Mouse (Mus musculus) kidney, embryonic 16.5 days (tissue): ENCODE data around the gene Ryr1. TPM values are rescaled to one million over a fixed set of nuclear protein-coding genes. Genes with fewer than 3 reads are reported as not detected.

ENCODE experiments used
- ATAC-seq: fragments of 200-750 bp; cut with Nextera tagmentation; 2 replicates; pipeline ENCODE4 v1.8.0; 2017; ENCODE audit warnings: moderate TSS enrichment; ENCODE audit not compliant: low FRiP score, low TSS enrichment
- H3K27ac ChIP-seq: fragments of 300-500 bp; sonication (generic); 2 replicates; pipeline ENCODE4 v1.5.1; 2014; ENCODE audit warnings: low read length
- H3K27me3 ChIP-seq: fragments of 300-500 bp; sonication (generic); 2 replicates; pipeline ENCODE4 v1.6.1; 2014; ENCODE audit warnings: low read length, control low read depth, mixed read lengths; ENCODE audit not compliant: insufficient read depth
- H3K36me3 ChIP-seq: fragments of 300-500 bp; sonication (generic); 2 replicates; pipeline ENCODE4 v1.6.1; 2014; ENCODE audit warnings: low read length, control low read depth, mixed read lengths; ENCODE audit not compliant: insufficient read depth
- H3K4me1 ChIP-seq: fragments of 300-500 bp; sonication (generic); 2 replicates; pipeline ENCODE4 v1.6.1; 2014; ENCODE audit warnings: low read length, control low read depth, mixed read lengths; ENCODE audit not compliant: insufficient read depth
- H3K4me2 ChIP-seq: fragments of 300-500 bp; sonication (generic); replicated peaks from 2 replicates; pipeline ENCODE4 v1.6.1; 2014; ENCODE audit warnings: low read depth, low read length
- H3K4me3 ChIP-seq: fragments of 300-500 bp; sonication (generic); 2 replicates; pipeline ENCODE4 v1.5.1; 2014; ENCODE audit warnings: mild to moderate bottlenecking, low read length
- H3K9ac ChIP-seq: fragments of 300-500 bp; sonication (generic); replicated peaks from 2 replicates; pipeline ENCODE4 v1.6.1; 2014; ENCODE audit warnings: low read length
- H3K9me3 ChIP-seq: fragments of 300-500 bp; sonication (generic); 2 replicates; pipeline ENCODE4 v1.6.1; 2016; ENCODE audit warnings: low read length, control low read depth
- WGBS: fragments of 180-500 bp; shearing (Covaris S2); extraction: QIAGEN DNeasy Blood & Tissue Kit; methylation state at CpG from one replicate; pipeline ENCODE4 v1.1.7; 2014; 5-methylcytosine and 5-hydroxymethylcytosine counted together
- polyA plus RNA-seq: library from polyadenylated mRNA; unstranded; fragments of >200 nt; fragmentation: Nextera tagmentation; extraction: Ambion mirVana; gene quantifications from 2 replicates; pipeline ENCODE4 v1.2.1, GENCODE M21; 2015

The Ryr1 gene
- polyA plus RNA-seq, 1 experiment from 2014 or later = 0.97 TPM

- Histone ChIP-seq H3K36me3 (no peaks in the 10 kb centered on the region; the same call in 1 of the 2 replicates), H3K4me1 (peaks cover 34% of the 10 kb centered on the region), H3K9ac (no peak overlapping the region), H3K4me3 (no peak overlapping the region; the same call in 1 of the 2 replicates), H3K27ac (no peak overlapping the region), H3K27me3 (peaks cover 10% of the 10 kb centered on the region), H3K9me3 (no peaks in the 10 kb centered on the region), H3K4me2 (peak overlapping the region; percentile 62)
- no peak for ATAC-seq
- 14% methylated on average over 19 of the region's 19 CpGs for WGBS
Measured at GRCm38 (mm10) chr7:29167656-29168055, 42.7 kb upstream of the Ryr1 start.

- Histone ChIP-seq H3K36me3 (peaks cover 4% of the 10 kb centered on the region), H3K27me3 (peaks cover 14% of the 10 kb centered on the region), H3K9me3 (no peaks in the 10 kb centered on the region), H3K9ac (no peak overlapping the region), H3K4me2 (no peak overlapping the region; the same call in 1 of the 2 replicates), H3K4me3 (no peak overlapping the region), H3K4me1 (peaks cover 10% of the 10 kb centered on the region), H3K27ac (no peak overlapping the region)
- 18% methylated on average over 9 of the region's 9 CpGs for WGBS
- peak; percentile 77 for ATAC-seq
Measured at GRCm38 (mm10) chr7:29162750-29163525, 38.0 kb upstream of the Ryr1 start.

GRCm38 (mm10) chr7:29162294-29162693 is 37.3 kb upstream of the Ryr1 start:
- no peak overlapping the region for H3K4me2 ChIP-seq
- peaks cover 18% of the 10 kb centered on the region for H3K27me3 ChIP-seq
- 0 out of 2 replicates have a peak overlapping the region, but pooled peaks have one; percentile 17 for H3K27ac ChIP-seq
- no peak overlapping the region for H3K4me3 ChIP-seq
- WGBS = 78% methylated on average over 5 of the region's 5 CpGs
- peaks cover 4% of the 10 kb centered on the region for H3K36me3 ChIP-seq
- ATAC-seq = no peak
- H3K9me3 ChIP-seq = no peaks in the 10 kb centered on the region
- H3K4me1 ChIP-seq = peaks cover 10% of the 10 kb centered on the region
- H3K9ac ChIP-seq = no peak overlapping the region

DNA sequence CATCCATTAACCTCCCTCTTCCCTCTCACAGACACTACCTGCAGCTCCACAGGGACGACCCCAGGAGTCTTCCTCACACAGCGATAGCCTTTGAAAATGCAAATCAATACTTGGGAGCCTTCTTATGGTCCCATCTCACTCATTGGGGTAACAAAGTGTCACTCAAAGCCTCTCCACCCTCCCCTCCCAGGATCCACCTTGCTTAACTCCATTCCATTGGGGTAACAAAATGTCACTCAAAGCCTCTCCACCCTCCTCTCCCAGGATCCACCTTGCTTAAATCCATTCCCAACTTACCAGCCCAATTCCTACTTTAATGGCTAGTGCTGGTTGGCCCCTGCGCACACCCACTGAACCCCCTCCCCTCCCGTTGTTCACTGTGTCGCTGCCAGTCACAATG is 33.3 kb upstream of the Ryr1 start:
- WGBS = 2% methylated on average over 5 of the region's 5 CpGs

DNA sequence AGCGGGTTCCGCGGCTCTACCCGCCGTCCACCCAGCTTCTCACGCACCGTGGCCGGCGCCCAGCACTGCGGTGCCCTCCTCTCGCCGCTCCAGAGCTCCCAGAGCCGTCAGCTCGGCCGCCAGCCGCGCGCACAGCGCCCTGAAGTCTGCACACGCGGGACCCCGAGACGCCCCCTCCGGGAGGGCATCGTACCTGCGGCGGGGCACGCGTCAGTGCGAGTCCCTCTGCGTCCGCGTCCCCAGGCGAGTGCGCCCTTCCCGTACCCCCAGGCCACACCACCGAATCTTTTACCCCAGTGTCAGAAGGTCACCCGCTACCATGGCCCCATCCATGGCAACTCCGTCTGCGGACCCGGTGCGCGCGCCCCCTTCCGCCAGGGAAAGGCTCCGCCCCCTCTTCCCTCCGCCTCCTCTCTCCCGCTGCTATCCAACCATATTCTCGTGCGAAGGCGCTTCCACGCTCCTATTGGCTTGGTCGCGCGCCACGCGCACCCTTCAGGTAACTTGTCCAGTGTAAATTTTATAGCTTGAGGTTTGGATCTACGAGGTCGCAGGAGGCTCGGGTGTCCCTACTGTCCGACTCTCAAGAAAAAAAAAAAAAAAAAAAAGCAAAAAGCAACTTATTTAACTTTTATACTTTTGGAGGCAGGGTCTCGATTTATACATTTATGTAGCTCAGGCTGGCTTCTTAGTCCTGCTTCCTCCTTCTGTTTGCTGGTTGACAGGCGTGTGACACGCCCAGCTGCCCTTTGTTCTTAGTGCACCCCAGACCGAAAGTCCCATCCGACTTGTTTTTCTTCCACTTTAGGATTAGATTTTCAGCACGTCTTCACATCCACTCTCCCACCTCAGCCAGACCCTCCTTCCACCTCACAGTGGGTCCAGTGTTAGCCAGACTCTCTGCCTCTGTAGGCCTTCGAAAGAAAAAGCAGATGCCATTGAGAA is 31.1 kb upstream of the Ryr1 start, which contains the start of gene Fam98c:
Gene Fam98c, minus strand, starts transcription at position 397 of the 945 bp plus-strand sequence.
- H3K4me2 ChIP-seq = peak within 1 kb of the TSS; percentile 92
- H3K4me3 ChIP-seq = peak within 1 kb of the TSS; percentile 88
- WGBS = 3% methylated on average over 58 of the region's 68 CpGs
- H3K36me3 ChIP-seq = peaks cover 5% of the 10 kb centered on the region; the same call in 1 of the 2 replicates
- peak within 1 kb of the TSS; percentile 88 for H3K9ac ChIP-seq
- peaks cover 5% of the 10 kb centered on the region; the same call in 1 of the 2 replicates for H3K4me1 ChIP-seq
- ATAC-seq = peak; percentile 88
- no peaks in the 10 kb centered on the region for H3K9me3 ChIP-seq
- H3K27ac ChIP-seq = peak within 1 kb of the TSS; percentile 92
- peaks cover 18% of the 10 kb centered on the region for H3K27me3 ChIP-seq

More for the DNA sequence above, 33.3 kb upstream of the Ryr1 start:
- Histone ChIP-seq H3K36me3 (peaks cover 10% of the 10 kb centered on the region), H3K4me3 (no peak overlapping the region), H3K4me2 (no peak overlapping the region), H3K27ac (no peak overlapping the region), H3K27me3 (peaks cover 18% of the 10 kb centered on the region), H3K9ac (no peak overlapping the region), H3K9me3 (no peaks in the 10 kb centered on the region), H3K4me1 (peaks cover 14% of the 10 kb centered on the region)
- ATAC-seq = no peak

DNA sequence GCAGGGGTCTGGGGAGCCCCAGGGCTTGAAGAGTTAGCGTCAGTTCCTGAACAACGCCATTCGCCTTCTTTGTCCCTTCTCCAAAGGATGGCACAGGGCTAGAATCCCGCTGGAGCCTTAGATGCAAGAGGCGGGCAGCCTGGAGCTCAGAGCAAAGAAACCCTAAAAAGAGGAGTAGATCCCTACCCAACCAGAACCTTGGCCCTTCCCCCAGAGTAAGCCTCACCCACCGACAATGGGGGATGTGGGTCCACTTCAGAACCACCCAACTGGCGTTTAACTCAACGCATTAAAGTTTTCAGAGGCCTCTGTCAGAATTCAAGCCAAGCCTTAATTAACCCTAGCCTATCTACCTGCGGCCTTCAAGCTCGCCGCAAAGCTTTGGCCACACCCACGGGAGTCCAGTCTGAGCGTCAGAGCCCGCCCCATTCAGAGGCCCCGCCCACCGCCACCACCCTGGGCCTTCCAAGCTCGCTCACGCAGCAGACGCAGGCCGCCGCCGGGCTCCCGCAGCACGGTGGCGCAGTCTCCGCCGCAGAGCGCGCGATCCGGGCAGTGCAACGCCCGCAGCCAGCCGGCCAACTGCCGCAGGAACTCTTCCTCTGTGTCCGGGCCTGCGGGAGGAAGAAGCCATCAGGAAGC is 30.3 kb upstream of the Ryr1 start:
- H3K9ac ChIP-seq = peak overlapping the region; percentile 88
- peak overlapping the region; percentile 88 for H3K4me3 ChIP-seq
- peak; percentile 92 for ATAC-seq
- H3K36me3 ChIP-seq = peaks cover 5% of the 10 kb centered on the region; the same call in 1 of the 2 replicates
- H3K9me3 ChIP-seq = no peaks in the 10 kb centered on the region
- peak overlapping the region; percentile 92 for H3K4me2 ChIP-seq
- peaks cover 5% of the 10 kb centered on the region; the same call in 1 of the 2 replicates for H3K4me1 ChIP-seq
- 8% methylated on average over 35 of the region's 37 CpGs for WGBS
- peak overlapping the region; percentile 92 for H3K27ac ChIP-seq
- H3K27me3 ChIP-seq = peaks cover 18% of the 10 kb centered on the region

- H3K4me2 ChIP-seq = no peak overlapping the region
- H3K9me3 ChIP-seq = no peaks in the 10 kb centered on the region
- H3K4me1 ChIP-seq = peaks cover 5% of the 10 kb centered on the region; the same call in 1 of the 2 replicates
- no peak overlapping the region for H3K27ac ChIP-seq
- peaks cover 16% of the 10 kb centered on the region for H3K27me3 ChIP-seq
- no peak overlapping the region for H3K4me3 ChIP-seq
- no peak overlapping the region for H3K9ac ChIP-seq
- ATAC-seq = no peak
- H3K36me3 ChIP-seq = peaks cover 5% of the 10 kb centered on the region; the same call in 1 of the 2 replicates
- WGBS = 95% methylated on average over 14 of the region's 14 CpGs
Measured at GRCm38 (mm10) chr7:29154018-29154720, 29.2 kb upstream of the Ryr1 start.

DNA sequence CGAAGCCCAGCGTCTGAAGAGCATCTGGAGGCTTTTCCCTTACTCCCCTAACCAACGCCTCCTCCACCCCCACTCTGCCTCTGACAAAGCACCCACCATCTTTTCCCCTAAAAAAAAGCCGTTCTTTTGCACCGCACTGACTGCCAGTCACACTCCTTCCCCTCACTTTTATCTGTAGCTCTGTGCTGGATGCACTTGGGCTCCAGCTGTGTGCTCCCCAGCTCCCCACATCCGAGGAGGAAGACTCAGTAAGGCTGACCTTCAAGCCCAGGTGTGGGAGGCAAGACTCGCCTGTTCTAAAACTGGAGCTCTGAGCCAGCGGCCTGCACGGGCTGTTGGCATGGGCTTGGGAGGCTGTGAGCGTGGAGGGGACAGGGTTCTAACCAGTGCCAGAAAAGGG is 26.5 kb upstream of the Ryr1 start:
- Histone ChIP-seq H3K4me1 (peaks cover 5% of the 10 kb centered on the region; the same call in 1 of the 2 replicates), H3K9ac (no peak overlapping the region), H3K4me2 (no peak overlapping the region), H3K36me3 (peaks cover 5% of the 10 kb centered on the region; the same call in 1 of the 2 replicates), H3K27me3 (no peaks in the 10 kb centered on the region), H3K4me3 (no peak overlapping the region), H3K9me3 (no peaks in the 10 kb centered on the region), H3K27ac (no peak overlapping the region)
- 67% methylated on average over 10 of the region's 10 CpGs for WGBS
- ATAC-seq = no peak

DNA sequence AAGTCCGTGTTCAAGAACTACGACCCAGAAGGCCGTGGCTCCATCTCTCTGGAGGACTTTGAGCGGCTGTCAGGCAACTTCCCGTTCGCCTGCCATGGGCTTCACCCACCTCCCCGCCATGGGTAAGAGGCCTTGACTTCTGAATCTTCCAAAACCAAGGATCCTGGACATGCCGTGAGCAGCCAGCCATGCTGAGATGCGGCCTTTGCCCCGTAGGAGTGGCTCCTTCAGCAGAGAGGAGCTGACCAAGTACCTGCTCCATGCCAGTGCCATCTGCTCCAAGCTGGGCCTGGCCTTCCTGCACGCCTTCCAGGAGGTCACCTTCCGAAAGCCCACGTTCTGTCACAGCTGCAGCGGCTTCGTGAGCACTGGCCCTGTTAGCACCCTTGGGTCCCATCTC is 23.8 kb upstream of the Ryr1 start:
- Histone ChIP-seq H3K36me3 (no peaks in the 10 kb centered on the region), H3K4me1 (no peaks in the 10 kb centered on the region), H3K27me3 (no peaks in the 10 kb centered on the region), H3K9me3 (no peaks in the 10 kb centered on the region), H3K27ac (no peak overlapping the region), H3K4me2 (no peak overlapping the region), H3K4me3 (no peak overlapping the region), H3K9ac (no peak overlapping the region)
- 0 out of 2 replicates have a peak, but pooled peaks have one; percentile 21 for ATAC-seq
- 84% methylated on average over 15 of the region's 15 CpGs for WGBS
